Mouse (Mus musculus): Measurements from ENCODE around the gene Krtcap2.

DNA sequence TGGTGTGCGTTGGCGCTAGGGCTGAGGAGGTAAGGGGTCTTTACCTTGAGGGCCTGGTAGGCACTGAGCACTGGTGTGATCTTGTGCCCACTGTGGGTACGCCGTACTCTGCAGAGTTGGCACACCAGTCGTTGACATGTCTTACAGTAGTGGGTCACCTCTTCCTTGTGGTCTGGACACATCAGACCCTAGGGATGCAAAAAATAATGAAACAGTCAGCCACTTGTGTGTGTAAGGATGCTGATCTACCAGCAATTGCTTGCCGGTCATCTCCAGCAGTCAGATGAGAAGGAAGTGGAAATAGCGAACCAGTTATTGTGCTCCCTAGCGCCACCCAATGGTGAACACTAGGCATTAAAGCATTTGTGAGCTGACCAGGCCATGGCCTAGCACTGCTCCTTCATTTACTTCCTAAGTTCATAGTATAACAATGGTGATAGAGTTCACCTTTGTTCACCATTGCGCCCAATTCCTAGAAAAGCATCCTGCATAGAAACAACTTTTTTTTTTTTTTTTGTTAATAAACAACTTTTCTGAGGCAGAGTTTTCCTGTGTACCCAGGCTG lies 3.4 kb upstream of the Krtcap2 start:
- TF ChIP-seq GATA1 (IDR thresholded peaks at IDR 0.05; ENCODE audit: low read length) (no peak), TAL1 (IDR thresholded peaks at IDR 0.05; ENCODE audit: low read length) (no peak)

All from erythroblast, embryonic 14.5 days (primary cell).